Mouse (Mus musculus): ENCODE results near the gene Arl2.

DNA sequence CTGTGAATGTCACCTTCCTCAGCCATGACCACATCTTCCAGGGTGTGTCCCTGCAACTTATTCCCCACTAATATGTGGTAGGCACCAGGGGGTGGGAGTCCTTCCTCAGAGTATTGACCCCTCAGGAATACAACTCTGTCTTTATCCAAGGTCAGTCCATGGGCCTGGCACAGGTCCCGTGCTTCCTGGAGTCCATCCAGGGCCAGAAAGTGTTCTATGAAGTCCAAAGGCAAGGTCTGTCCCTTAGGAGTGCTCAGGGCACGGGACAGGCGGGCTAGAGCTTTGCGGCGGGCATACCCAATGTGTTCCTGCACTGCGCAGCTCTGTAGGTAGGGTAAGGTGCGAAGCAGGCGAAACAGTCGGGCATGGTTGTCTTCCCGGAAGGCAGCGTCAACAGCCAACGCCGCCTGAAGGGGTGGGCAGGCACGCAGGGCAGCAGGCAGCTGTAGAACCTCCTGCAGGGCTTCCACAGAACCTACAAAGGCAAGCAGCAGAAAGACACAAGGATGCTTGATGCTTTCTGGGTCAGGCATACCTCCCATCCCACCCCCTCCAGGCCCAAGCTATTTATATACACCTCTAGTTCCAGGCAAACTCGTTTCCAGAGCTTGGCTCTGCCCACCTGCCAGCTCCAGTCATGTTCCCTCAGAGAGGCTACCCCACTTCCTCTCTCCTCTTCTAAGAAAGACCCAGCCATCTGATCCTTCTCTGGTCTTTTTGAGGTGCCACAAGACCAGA is 25.1 kb downstream of the Arl2 start:
- TF ChIP-seq CTCF (IDR thresholded peaks at IDR 0.05; ENCODE audit: low read depth, low read length) (no peak), POLR2A (IDR thresholded peaks at IDR 0.05; ENCODE audit: borderline replicate concordance, low read depth, low read length) (no peak)

Data from bone marrow macrophage, adult 2 months (primary cell).